36 mouse cellular contexts compared by ENCODE assay signal in genomic region chr3:137641238-137641637, GRCm38 (mm10). TPM values are rescaled to one million over a fixed set of nuclear protein-coding genes. Genes with fewer than 3 reads are reported as not detected.
DNase-seq lines count a peak whose midpoint lies in the region; TF ChIP-seq lines count a peak whose summit lies in the region.
"Had no signal": no experiment of that assay in that cellular context is flagged by ENCODE, and none has a peak within 500 bp of the region (broad histone marks: within the 10 kb centered on the region; RNA-seq: fewer than 3 reads in every experiment).

No protein-coding gene starts in this region.

- TF ChIP-seq POLR2A in lung, adult 2 months (IDR thresholded peaks at IDR 0.05; ENCODE audit: borderline replicate concordance, extremely low read depth, low read depth, low read length), result no peak

- H3K27me3 ChIP-seq in limb, embryonic 10.5 days (ENCODE audit: low read depth, poor library complexity, severe bottlenecking), result no peaks in the 10 kb centered on the region
- H3K27me3 ChIP-seq in forebrain, embryonic 10.5 days (ENCODE audit: poor library complexity, severe bottlenecking), result no peaks in the 10 kb centered on the region
- H3K27me3 ChIP-seq: embryonic facial prominence, embryonic 13.5 days; forebrain, embryonic 13.5 days; heart, embryonic 13.5 days; hindbrain, embryonic 13.5 days; intestine, embryonic 15.5 days had no signal

- H3K9me3 ChIP-seq in limb, embryonic 10.5 days (replicated peaks), result no peaks in the 10 kb centered on the region
- H3K9me3 ChIP-seq in forebrain, embryonic 10.5 days, result no peaks in the 10 kb centered on the region
- H3K9me3 ChIP-seq: embryonic facial prominence, embryonic 10.5 days; embryonic facial prominence, embryonic 13.5 days; forebrain, embryonic 13.5 days; heart, embryonic 10.5 days; heart, embryonic 13.5 days; hindbrain, embryonic 10.5 days; hindbrain, embryonic 13.5 days; intestine, embryonic 15.5 days had no signal

- H3K27ac ChIP-seq in limb, embryonic 10.5 days, result no peak overlapping the region
- no peak overlapping the region for H3K27ac ChIP-seq in forebrain, embryonic 10.5 days
- H3K27ac ChIP-seq: embryonic facial prominence, embryonic 10.5 days; embryonic facial prominence, embryonic 13.5 days; forebrain, embryonic 13.5 days; heart, embryonic 10.5 days; heart, embryonic 13.5 days; hindbrain, embryonic 10.5 days; hindbrain, embryonic 13.5 days; intestine, embryonic 15.5 days had no signal

- peaks cover 40% of the 10 kb centered on the region for H3K4me1 ChIP-seq in limb, embryonic 10.5 days
- H3K4me1 ChIP-seq in forebrain, embryonic 10.5 days, result peaks cover 6% of the 10 kb centered on the region; the same call in 1 of the 2 replicates
- no peaks in the 10 kb centered on the region for H3K4me1 ChIP-seq in lung, adult 2 months (ENCODE audit: control insufficient read depth, insufficient read depth, low read length)
- H3K4me1 ChIP-seq: forebrain, embryonic 13.5 days; heart, embryonic 10.5 days; heart, embryonic 13.5 days; intestine, embryonic 15.5 days had no signal

- no peak for TF ChIP-seq CTCF in lung, adult 2 months (IDR thresholded peaks at IDR 0.05; ENCODE audit: insufficient read depth, low read length)

- intact Hi-C loops in heart, postnatal 25 days (cut with DNase I), result no loop called here

- no peaks in the 10 kb centered on the region for H3K36me3 ChIP-seq in limb, embryonic 10.5 days
- no peaks in the 10 kb centered on the region for H3K36me3 ChIP-seq in forebrain, embryonic 10.5 days (replicated peaks)
- H3K36me3 ChIP-seq: embryonic facial prominence, embryonic 10.5 days; embryonic facial prominence, embryonic 13.5 days; heart, embryonic 10.5 days; heart, embryonic 13.5 days; hindbrain, embryonic 10.5 days; hindbrain, embryonic 13.5 days; intestine, embryonic 15.5 days had no signal

- peak; percentile 88 for DNase-seq in heart, adult 11 months
- DNase-seq in heart, postnatal 25 days (ENCODE audit: low spot score), result no peak
- peak; percentile 10 for DNase-seq in R1 (ENCODE audit: low read depth, low spot score)
- DNase-seq in gastrocnemius, adult 8-10 months (ENCODE audit: low spot score in 2 of 2), result peak; percentile 34 to 67
- DNase-seq in limb, embryonic 10.5 days (ENCODE audit: low spot score), result peak; percentile 26
- no peak for DNase-seq in forebrain, embryonic 10.5 days (ENCODE audit: extremely low spot score, low spot score)
- DNase-seq in lung, adult 2 months, result no peak
- DNase-seq: adrenal gland, adult 8-10 months; adrenal gland, postnatal 25 days; cerebellum, adult 11-12 months; cerebellum, adult 8-10 months; cerebellum, postnatal 10 days; cerebellum, postnatal 36 days; embryo, embryonic 11 days; heart, adult 18-20 months; heart, postnatal 36 days; kidney, adult 18-20 months had no signal

- WGBS in limb, embryonic 10.5 days, result 88% methylated on average over 5 of the region's 5 CpGs
- 87% methylated on average over 5 of the region's 5 CpGs for WGBS in forebrain, embryonic 10.5 days
- 77% methylated on average over 5 of the region's 5 CpGs for WGBS in lung, adult 2 months

- H3K4me3 ChIP-seq in limb, embryonic 10.5 days, result no peak overlapping the region
- no peak overlapping the region for H3K4me3 ChIP-seq in forebrain, embryonic 10.5 days
- no peak overlapping the region for H3K4me3 ChIP-seq in lung, adult 2 months (replicated peaks; ENCODE audit: extremely low read depth, low read depth, low read length)
- H3K4me3 ChIP-seq: embryonic facial prominence, embryonic 10.5 days; embryonic facial prominence, embryonic 13.5 days; erythroblast, embryonic 14.5 days; forebrain, embryonic 13.5 days; heart, embryonic 10.5 days; heart, embryonic 13.5 days; hindbrain, embryonic 10.5 days; hindbrain, embryonic 13.5 days; intestine, embryonic 15.5 days had no signal

RNA-seq across cellular contexts. Expression of gene Ddit4l, which starts 19.8 kb away (rescaled TPM):
- total RNA-seq in heart, postnatal 25 days (2021), result 1 to 10 TPM; 2.5 to 4.3 TPM
- 100 to 1,000 TPM; 186 to 452 (median 250) TPM for total RNA-seq in gastrocnemius, adult 8-10 months (2022)
- polyA plus RNA-seq in limb, embryonic 10.5 days (2016; fragmentation: Nextera tagmentation; extraction: Ambion mirVana), result 3.8 and 6.3 TPM in 2 replicates
- polyA plus RNA-seq in forebrain, embryonic 10.5 days (2016; fragmentation: Nextera tagmentation; extraction: Ambion mirVana), result 9.7 and 10.2 TPM in 2 replicates
- 1.7 and 5.1 TPM in 2 replicates for polyA plus RNA-seq in lung, adult 2 months (2012; rRNA removed)
- total RNA-seq: MEL had no signal
- polyA plus RNA-seq: CD4-positive, CD25-positive, alpha-beta regulatory T cell, adult 4 months; erythroblast, embryonic 14.5 days had no signal

RNA-seq across cellular contexts. Expression of gene Gm21962, which starts 30.1 kb away (rescaled TPM):
- not detected for total RNA-seq in heart, postnatal 25 days (2021)
- total RNA-seq in gastrocnemius, adult 8-10 months (2022), result not detected
- not detected in 2 replicates for polyA plus RNA-seq in limb, embryonic 10.5 days (2016; fragmentation: Nextera tagmentation; extraction: Ambion mirVana)
- not detected in 2 replicates for polyA plus RNA-seq in forebrain, embryonic 10.5 days (2016; fragmentation: Nextera tagmentation; extraction: Ambion mirVana)
- polyA plus RNA-seq in lung, adult 2 months (2012; rRNA removed), result not detected in 2 replicates
- total RNA-seq: adrenal gland, adult 8-10 months; adrenal gland, postnatal 25 days; gastrocnemius, postnatal 36 days; heart, adult 18-20 months; heart, postnatal 36 days; MEL had no signal
- polyA plus RNA-seq: activated CD4-positive, CD25-positive, alpha-beta regulatory T cell, adult 4 months; brain, embryonic 14.5 days; C2C12; CD4-positive, CD25-positive, alpha-beta regulatory T cell, adult 4 months; cortical plate, adult 2 months; embryonic facial prominence, embryonic 10.5 days; embryonic facial prominence, embryonic 13.5 days; erythroblast, embryonic 14.5 days; forebrain, embryonic 13.5 days; forebrain, embryonic 16.5 days; heart, embryonic 10.5 days; heart, embryonic 13.5 days; heart, embryonic 16.5 days; hindbrain, embryonic 10.5 days; hindbrain, embryonic 13.5 days; hindbrain, embryonic 16.5 days; intestine, embryonic 15.5 days had no signal

Comparison
In these comparisons a context has a peak if more than half of its experiments do, and no peak if none do; other contexts are left out.
1. DNase-seq: peak in heart, adult 11 months (single experiment), R1 (single experiment), gastrocnemius, adult 8-10 months (2 of 2) and limb, embryonic 10.5 days (single experiment); none in heart, postnatal 25 days (single experiment), forebrain, embryonic 10.5 days (single experiment) and lung, adult 2 months (single experiment).